Mouse (Mus musculus) brain, embryonic 14.5 days (tissue): ENCODE results near the gene Klk6.

ENCODE experiments used
- CTCF ChIP-seq: fragments of 200-500 bp; IDR thresholded peaks from 2 replicates; pipeline ENCODE4 v1.5.1; 2012; ENCODE audit warnings: inconsistent platforms, mild to moderate bottlenecking, moderate library complexity, borderline replicate concordance; ENCODE audit not compliant: insufficient read depth, insufficient read length; ENCODE audit errors: extremely low read depth
- POLR2A ChIP-seq: fragments of 200-500 bp; IDR thresholded peaks from 2 replicates; pipeline ENCODE4 v1.6.1; 2012; ENCODE audit warnings: mild to moderate bottlenecking, inconsistent platforms, borderline replicate concordance; ENCODE audit not compliant: poor library complexity, insufficient read depth, insufficient read length, severe bottlenecking; ENCODE audit errors: extremely low read depth

- TF ChIP-seq CTCF (no peak), POLR2A (no peak)
These were observed 50.6 kb downstream of the Klk6 start for GRCm38 (mm10) chr7:43874868-43875375.
